Mouse (Mus musculus): Measurements from ENCODE around the gene Nmd3.

Nmd3 gene

GRCm38 (mm10) chr3:69721814-69722186 is at the start of gene Nmd3:
TSS of gene Nmd3 (plus strand) at chr3:69721985.
- peak; percentile 78 to 81 for DNase-seq (ENCODE audit: low spot score in 2 of 2)

GRCm38 (mm10) chr3:69673351-69673750 is 48.4 kb upstream of the Nmd3 start:
- peak; percentile 39 to 56 for DNase-seq (ENCODE audit: low spot score in 2 of 2)

- no peak for DNase-seq (ENCODE audit: low spot score in 2 of 2)
Observed at GRCm38 (mm10) chr3:69674206-69674605, 47.6 kb upstream of the Nmd3 start.

- DNase-seq (ENCODE audit: low spot score in 2 of 2): no peak
Observed at GRCm38 (mm10) chr3:69689791-69690190, 32.0 kb upstream of the Nmd3 start.

- DNase-seq (ENCODE audit: low spot score in 2 of 2): no peak
Observed at GRCm38 (mm10) chr3:69690939-69691338, 30.8 kb upstream of the Nmd3 start.

GRCm38 (mm10) chr3:69699851-69700500 is 21.8 kb upstream of the Nmd3 start:
- DNase-seq (ENCODE audit: low spot score in 2 of 2): no peak

GRCm38 (mm10) chr3:69701905-69702304 is 19.9 kb upstream of the Nmd3 start:
- DNase-seq (ENCODE audit: low spot score in 2 of 2): no peak

GRCm38 (mm10) chr3:69702421-69702820 is 19.4 kb upstream of the Nmd3 start:
- no peak for DNase-seq (ENCODE audit: low spot score in 2 of 2)

GRCm38 (mm10) chr3:69709043-69709929 is 12.5 kb upstream of the Nmd3 start:
- no peak for DNase-seq (ENCODE audit: low spot score in 2 of 2)

GRCm38 (mm10) chr3:69711907-69712600 is 9.7 kb upstream of the Nmd3 start:
- DNase-seq (ENCODE audit: low spot score in 2 of 2): no peak

- no peak for DNase-seq (ENCODE audit: low spot score in 2 of 2)
Observed at GRCm38 (mm10) chr3:69717476-69717875, 4.3 kb upstream of the Nmd3 start.

- DNase-seq (ENCODE audit: low spot score in 2 of 2): peak; percentile 25 to 30
Observed at GRCm38 (mm10) chr3:69722187-69722867, 542 bp downstream of the Nmd3 start.

GRCm38 (mm10) chr3:69723161-69723560 is 1.4 kb downstream of the Nmd3 start:
- DNase-seq (ENCODE audit: low spot score in 2 of 2): no peak

- no peak for DNase-seq (ENCODE audit: low spot score in 2 of 2)
Observed at GRCm38 (mm10) chr3:69730930-69731329, 9.1 kb downstream of the Nmd3 start.

GRCm38 (mm10) chr3:69733939-69734338 is 12.2 kb downstream of the Nmd3 start:
- no peak for DNase-seq (ENCODE audit: low spot score in 2 of 2)

- no peak for DNase-seq (ENCODE audit: low spot score in 2 of 2)
Observed at GRCm38 (mm10) chr3:69755192-69755591, 33.4 kb downstream of the Nmd3 start.

GRCm38 (mm10) chr3:69755968-69756367 is 34.2 kb downstream of the Nmd3 start:
- no peak for DNase-seq (ENCODE audit: low spot score in 2 of 2)

- DNase-seq (ENCODE audit: low spot score in 2 of 2): peak; percentile 18 to 25
Observed at GRCm38 (mm10) chr3:69756499-69756898, 34.7 kb downstream of the Nmd3 start.

- DNase-seq (ENCODE audit: low spot score in 2 of 2): no peak
Observed at GRCm38 (mm10) chr3:69757456-69757855, 35.7 kb downstream of the Nmd3 start.

GRCm38 (mm10) chr3:69760081-69760480 is 38.3 kb downstream of the Nmd3 start:
- no peak for DNase-seq (ENCODE audit: low spot score in 2 of 2)

- DNase-seq (ENCODE audit: low spot score in 2 of 2): no peak
Observed at GRCm38 (mm10) chr3:69761195-69761594, 39.4 kb downstream of the Nmd3 start.

- DNase-seq (ENCODE audit: low spot score in 2 of 2): no peak
Observed at GRCm38 (mm10) chr3:69762838-69763368, 41.1 kb downstream of the Nmd3 start.
